Mouse (Mus musculus) forebrain, postnatal 0 days (tissue): Measurements from ENCODE around the gene Pum3. TPM values are rescaled to one million over a fixed set of nuclear protein-coding genes. Genes with fewer than 3 reads are reported as not detected.

Source experiments
- ATAC-seq: fragments of 200-750 bp; cut with Nextera tagmentation; 2 replicates; pipeline ENCODE4 v1.8.0; 2017; ENCODE audit warnings: mild to moderate bottlenecking, moderate library complexity
- DNase-seq: peaks from one replicate; pipeline ENCODE4 v3.0.0-alpha.2; 2015
- H3K27ac ChIP-seq: fragments of 300-500 bp; sonication (generic); 2 replicates; pipeline ENCODE4 v1.5.1; 2014; ENCODE audit warnings: low read depth, mild to moderate bottlenecking, antibody characterized with exemption, low read length, moderate library complexity, mixed read lengths
- H3K27me3 ChIP-seq: fragments of 300-500 bp; sonication (generic); 2 replicates; pipeline ENCODE4 v1.6.1; 2014; ENCODE audit warnings: mild to moderate bottlenecking, low read length, mixed read lengths; ENCODE audit not compliant: insufficient read depth
- H3K36me3 ChIP-seq: fragments of 300-500 bp; sonication (generic); 2 replicates; pipeline ENCODE4 v1.6.1; 2014; ENCODE audit warnings: mild to moderate bottlenecking, moderate library complexity; ENCODE audit not compliant: insufficient read depth
- H3K4me1 ChIP-seq: fragments of 300-500 bp; sonication (generic); 2 replicates; pipeline ENCODE4 v1.6.1; 2014; ENCODE audit warnings: antibody characterized with exemption; ENCODE audit not compliant: insufficient read depth
- H3K4me2 ChIP-seq: fragments of 300-500 bp; sonication (generic); 2 replicates; pipeline ENCODE4 v1.6.1; 2014; ENCODE audit warnings: low read depth, mild to moderate bottlenecking, moderate library complexity
- H3K4me3 ChIP-seq: fragments of 300-500 bp; sonication (generic); 2 replicates; pipeline ENCODE4 v1.5.1; 2014; ENCODE audit warnings: low read depth, low read length, mixed read lengths
- H3K9ac ChIP-seq: fragments of 300-500 bp; sonication (generic); 2 replicates; pipeline ENCODE4 v1.6.1; 2014; ENCODE audit warnings: mild to moderate bottlenecking
- H3K9me3 ChIP-seq: fragments of 300-500 bp; sonication (generic); 2 replicates; pipeline ENCODE4 v1.6.1; 2016; ENCODE audit warnings: low read length
- CTCF ChIP-seq: sonication (generic); IDR thresholded peaks from 2 replicates; pipeline ENCODE4 v1.5.1; 2016; ENCODE audit warnings: antibody characterized with exemption, control low read depth, low read depth
- WGBS: fragments of 180-500 bp; shearing (Covaris S2); extraction: QIAGEN DNeasy Blood & Tissue Kit; methylation state at CpG from one replicate; pipeline ENCODE4 v1.1.7; 2014; 5-methylcytosine and 5-hydroxymethylcytosine counted together
- polyA plus RNA-seq: library from polyadenylated mRNA; unstranded; fragments of >200 nt; fragmentation: Nextera tagmentation; extraction: Ambion mirVana; gene quantifications from 2 replicates; pipeline ENCODE4 v1.2.1, GENCODE M21; 2015
- total RNA-seq: library from RNA; depleted of rRNA; stranded (reverse); fragments of >200 nt; gene quantifications from 2 replicates; pipeline ENCODE4 v1.2.3, GENCODE M21; 2014; rRNA removed

Pum3 gene
- total and polyA plus RNA-seq, 2 experiments from 2014 or later, result 29.4 to 58.8 TPM

GRCm38 (mm10) chr19:27363891-27364290 is 65.7 kb downstream of the Pum3 start:
- no peaks in the 10 kb centered on the region for H3K36me3 ChIP-seq
- ATAC-seq (no peak), DNase-seq (no peak)
- H3K4me3 ChIP-seq, result no peak overlapping the region
- no peaks in the 10 kb centered on the region for H3K4me1 ChIP-seq
- TF ChIP-seq CTCF, result no peak
- WGBS, result 34% methylated on average over 4 of the region's 4 CpGs
- H3K27me3 ChIP-seq, result no peaks in the 10 kb centered on the region
- no peaks in the 10 kb centered on the region for H3K9me3 ChIP-seq
- no peak overlapping the region for H3K9ac ChIP-seq
- H3K27ac ChIP-seq, result no peak overlapping the region
- H3K4me2 ChIP-seq, result peak overlapping the region; percentile 34; the same call in 1 of the 2 replicates

GRCm38 (mm10) chr19:27360381-27360780 is 69.2 kb downstream of the Pum3 start:
- ATAC-seq, result no peak

DNA sequence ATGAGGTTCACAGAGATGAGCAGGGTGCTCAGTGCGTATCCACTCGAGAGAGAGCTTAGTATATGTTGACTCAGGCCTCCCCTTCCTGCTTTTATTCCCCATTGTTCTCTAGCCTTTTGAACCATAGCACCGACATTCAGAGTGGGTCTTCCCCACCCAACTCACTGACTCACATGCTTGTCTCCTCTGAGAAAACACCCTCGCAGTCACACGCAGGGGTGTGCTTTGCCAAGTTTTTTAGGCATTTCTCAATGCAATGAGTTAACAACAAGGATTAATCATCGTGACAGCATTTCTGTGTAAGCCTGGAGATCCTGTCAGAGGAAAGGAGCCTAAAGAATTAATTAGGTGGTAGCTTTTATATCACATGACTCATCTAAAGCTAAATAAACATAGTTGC is 77.9 kb downstream of the Pum3 start:
- WGBS, result 41% methylated on average over 6 of the region's 6 CpGs
- no peak overlapping the region for H3K9ac ChIP-seq
- no peaks in the 10 kb centered on the region for H3K4me1 ChIP-seq
- no peaks in the 10 kb centered on the region for H3K27me3 ChIP-seq
- no peak overlapping the region for H3K4me3 ChIP-seq
- no peaks in the 10 kb centered on the region for H3K36me3 ChIP-seq
- H3K4me2 ChIP-seq, result no peak overlapping the region
- no peak for TF ChIP-seq CTCF
- H3K27ac ChIP-seq, result no peak overlapping the region
- peak; percentile 63; the same call in 1 of the 2 replicates for ATAC-seq
- H3K9me3 ChIP-seq, result no peaks in the 10 kb centered on the region
- no peak for DNase-seq

More at GRCm38 (mm10) chr19:27360381-27360780, 69.2 kb downstream of the Pum3 start:
- Histone ChIP-seq H3K9ac (no peak overlapping the region), H3K4me1 (no peaks in the 10 kb centered on the region), H3K4me2 (no peak overlapping the region), H3K4me3 (no peak overlapping the region), H3K36me3 (no peaks in the 10 kb centered on the region), H3K27me3 (no peaks in the 10 kb centered on the region), H3K9me3 (no peaks in the 10 kb centered on the region), H3K27ac (no peak overlapping the region)
- no peak for TF ChIP-seq CTCF
- no peak for DNase-seq

DNA sequence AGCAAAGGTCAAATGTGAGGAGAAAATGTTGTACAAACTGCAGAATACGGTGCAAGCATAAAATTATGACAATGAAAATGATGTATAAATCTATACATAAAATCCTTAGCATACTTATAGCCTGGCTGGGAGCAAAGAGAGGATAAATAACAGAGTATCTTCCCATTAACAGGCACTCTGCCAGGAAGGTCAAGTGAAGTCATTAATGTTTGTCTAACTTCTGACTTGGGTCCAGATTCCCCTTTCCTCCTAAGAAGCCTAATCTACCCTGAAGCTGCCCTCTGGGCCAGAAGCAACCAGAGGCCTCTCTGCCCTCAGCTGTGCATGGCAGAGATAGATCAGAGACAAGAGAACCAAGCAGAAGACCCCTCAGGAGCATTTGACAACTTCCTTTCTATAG is 83.1 kb downstream of the Pum3 start:
- no peaks in the 10 kb centered on the region for H3K27me3 ChIP-seq
- no peak overlapping the region for H3K4me2 ChIP-seq
- no peaks in the 10 kb centered on the region for H3K36me3 ChIP-seq
- H3K27ac ChIP-seq, result no peak overlapping the region
- no peak overlapping the region for H3K4me3 ChIP-seq
- H3K4me1 ChIP-seq, result no peaks in the 10 kb centered on the region
- 95% methylated on average over 1 of the region's 1 CpGs for WGBS
- no peaks in the 10 kb centered on the region for H3K9me3 ChIP-seq
- ATAC-seq (no peak), DNase-seq (no peak)
- no peak for TF ChIP-seq CTCF
- H3K9ac ChIP-seq, result no peak overlapping the region

Other genes with a start within 250 kb of the Pum3 start
- gene Vldlr, start 213.3 kb downstream of the Pum3 start, total RNA-seq, result 57.6 and 65.3 TPM in 2 replicates
- gene Vldlr, start 213.3 kb downstream of the Pum3 start, polyA plus RNA-seq, result 35.0 and 41.0 TPM in 2 replicates
- gene Kcnv2, start 107.2 kb downstream of the Pum3 start, total RNA-seq, result 0.08 and 0.10 TPM in 2 replicates
- gene Kcnv2, start 107.2 kb downstream of the Pum3 start, polyA plus RNA-seq, result not detected in 2 replicates